Mouse (Mus musculus): ENCODE data around the gene Mns1. TPM values are rescaled to one million over a fixed set of nuclear protein-coding genes. Genes with fewer than 3 reads are reported as not detected.

The Mns1 gene
- total and polyA plus RNA-seq, 3 experiments: 0.14 to 0.42 (median 0.16) TPM

DNA sequence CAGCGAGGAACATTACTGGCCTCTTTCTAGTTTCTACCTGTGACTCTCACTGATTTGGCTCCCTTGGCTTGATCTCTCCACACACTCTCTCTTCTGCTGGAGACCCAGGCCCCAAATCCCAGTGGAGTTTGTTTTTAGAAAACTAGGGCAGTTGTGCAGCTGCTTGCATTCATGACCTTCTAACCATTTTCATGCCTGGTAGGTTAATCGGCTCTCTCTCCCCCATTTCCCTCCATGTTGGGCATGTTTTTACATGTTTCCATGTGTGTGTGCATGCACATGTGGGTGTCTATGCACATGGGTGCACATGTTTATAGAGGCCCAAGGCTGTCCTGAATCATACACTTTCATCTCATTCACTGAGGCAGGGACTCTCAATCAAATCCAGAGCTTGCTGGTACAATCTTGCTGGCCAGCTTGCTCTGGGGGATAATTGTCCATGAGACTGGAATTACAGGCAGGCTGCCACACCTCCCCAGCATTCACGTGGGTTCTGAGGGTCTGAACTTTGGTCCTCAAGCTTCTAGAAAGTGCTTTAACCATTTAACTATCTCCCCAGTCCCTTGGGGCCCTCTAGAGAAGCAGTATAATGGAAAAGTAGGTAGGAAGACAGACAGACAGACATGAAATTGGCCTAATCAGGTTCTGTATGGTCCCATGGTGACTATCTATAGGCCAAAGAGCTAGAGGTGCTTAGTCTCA, 56.3 kb downstream of the Mns1 start:
- WGBS: 87% methylated on average over 3 of the region's 3 CpGs
- TF ChIP-seq CTCF (IDR thresholded peaks at IDR 0.05) (no peak), POLR2A (IDR thresholded peaks at IDR 0.05; ENCODE audit: insufficient read depth, low read depth, low read length) (no peak), EP300 (IDR thresholded peaks at IDR 0.05; ENCODE audit: insufficient read depth, low read depth, low read length) (no peak)
- no peak for DNase-seq
- Histone ChIP-seq H3K4me3 (no peak overlapping the region), H3K27ac (no peak overlapping the region), H3K36me3 (ENCODE audit: control insufficient read depth, insufficient read depth, low read length) (no peaks in the 10 kb centered on the region), H3K27me3 (ENCODE audit: control insufficient read depth, insufficient read depth, low read length) (no peaks in the 10 kb centered on the region), H3K4me1 (ENCODE audit: control insufficient read depth, insufficient read depth, low read length) (no peaks in the 10 kb centered on the region), H3K79me2 (replicated peaks; ENCODE audit: control insufficient read depth, insufficient read depth, low read length) (no peaks in the 10 kb centered on the region), H3K9ac (ENCODE audit: low read depth, low read length) (no peak overlapping the region)
- intact Hi-C loops (cut with DNase I): no loop called here

DNA sequence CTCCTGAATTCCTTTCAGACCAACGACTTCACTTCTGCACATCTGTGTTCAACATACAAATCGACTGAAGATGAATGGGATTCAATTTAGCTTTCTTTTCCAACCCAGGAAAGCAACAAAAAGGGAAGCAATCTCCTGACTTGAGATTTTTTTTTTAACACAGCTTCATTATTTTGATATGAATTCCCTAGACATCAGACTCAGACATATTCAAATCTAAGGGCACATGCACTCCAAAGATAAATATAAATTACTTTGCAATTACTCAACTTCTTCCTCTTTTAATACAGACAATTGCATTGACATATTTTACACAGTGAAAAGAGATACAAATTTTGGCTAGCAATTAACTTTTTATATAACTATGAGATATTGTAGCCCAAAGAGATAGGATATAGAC, 58.9 kb downstream of the Mns1 start:
- no peak overlapping the region for H3K9ac ChIP-seq (ENCODE audit: low read depth, low read length)
- H3K27me3 ChIP-seq (ENCODE audit: control insufficient read depth, insufficient read depth, low read length): no peaks in the 10 kb centered on the region
- no peak for TF ChIP-seq EP300 (IDR thresholded peaks at IDR 0.05; ENCODE audit: insufficient read depth, low read depth, low read length)
- TF ChIP-seq CTCF (IDR thresholded peaks at IDR 0.05): no peak
- no peak for TF ChIP-seq POLR2A (IDR thresholded peaks at IDR 0.05; ENCODE audit: insufficient read depth, low read depth, low read length)
- H3K36me3 ChIP-seq (ENCODE audit: control insufficient read depth, insufficient read depth, low read length): no peaks in the 10 kb centered on the region
- no peaks in the 10 kb centered on the region for H3K4me1 ChIP-seq (ENCODE audit: control insufficient read depth, insufficient read depth, low read length)
- intact Hi-C loops (cut with DNase I): no loop called here
- H3K79me2 ChIP-seq (replicated peaks; ENCODE audit: control insufficient read depth, insufficient read depth, low read length): no peaks in the 10 kb centered on the region
- H3K27ac ChIP-seq: no peak overlapping the region
- 52% methylated on average over 2 of the region's 2 CpGs for WGBS
- no peak overlapping the region for H3K4me3 ChIP-seq
- DNase-seq: no peak

DNA sequence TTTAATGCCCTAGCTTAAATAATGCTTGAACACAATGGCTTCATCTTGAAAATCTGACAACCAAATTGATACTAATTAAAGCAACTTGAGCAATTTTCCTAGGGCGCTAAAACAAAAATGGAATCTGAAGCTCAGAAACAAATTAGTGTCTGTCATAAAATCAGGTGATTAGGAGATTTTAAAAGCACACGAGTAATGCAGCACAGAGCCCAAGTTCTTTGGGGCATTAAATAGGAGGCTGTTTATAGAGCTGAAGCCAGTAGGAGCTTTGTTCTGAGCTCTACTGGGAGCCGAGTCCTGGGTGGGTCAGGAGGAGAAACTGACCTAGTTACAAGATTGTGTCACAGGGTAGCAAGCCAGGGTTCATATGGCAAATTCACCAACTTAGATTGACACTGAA, 59.4 kb downstream of the Mns1 start:
- Histone ChIP-seq H3K4me3 (no peak overlapping the region), H3K27ac (no peak overlapping the region), H3K27me3 (ENCODE audit: control insufficient read depth, insufficient read depth, low read length) (no peaks in the 10 kb centered on the region), H3K9ac (ENCODE audit: low read depth, low read length) (no peak overlapping the region), H3K36me3 (ENCODE audit: control insufficient read depth, insufficient read depth, low read length) (no peaks in the 10 kb centered on the region), H3K4me1 (ENCODE audit: control insufficient read depth, insufficient read depth, low read length) (no peaks in the 10 kb centered on the region), H3K79me2 (replicated peaks; ENCODE audit: control insufficient read depth, insufficient read depth, low read length) (no peaks in the 10 kb centered on the region)
- no peak for TF ChIP-seq CTCF (IDR thresholded peaks at IDR 0.05)
- no peak for TF ChIP-seq EP300 (IDR thresholded peaks at IDR 0.05; ENCODE audit: insufficient read depth, low read depth, low read length)
- TF ChIP-seq POLR2A (IDR thresholded peaks at IDR 0.05; ENCODE audit: insufficient read depth, low read depth, low read length): no peak
- intact Hi-C loops (cut with DNase I): no loop called here
- WGBS: 74% methylated on average over 3 of the region's 3 CpGs
- no peak for DNase-seq

Small RNA genes lying within 50 kb of the gene (microRNA-seq; reads per million reads assigned to microRNA genes)
- 0 reads per million in 2 experiments for gene Gm28010

Other genes with a start within 250 kb of the Mns1 start
- gene Zfp280d, start 163.2 kb upstream of the Mns1 start, total RNA-seq (2021): 10 to 100 TPM; 16.6 to 22.5 TPM
- 5.5 and 10.0 TPM in 2 replicates for gene Zfp280d, start 163.2 kb upstream of the Mns1 start, polyA plus RNA-seq (2012; rRNA removed)
- gene Tex9, start 54.2 kb downstream of the Mns1 start, total RNA-seq (2021): 1 to 10 TPM; 1.3 to 1.9 TPM
- 1.2 and 2.1 TPM in 2 replicates for gene Tex9, start 54.2 kb downstream of the Mns1 start, polyA plus RNA-seq (2012; rRNA removed)
- 1 to 10 TPM; 6.7 to 8.1 TPM for gene Rfx7, start 94.2 kb downstream of the Mns1 start, total RNA-seq (2021)
- gene Rfx7, start 94.2 kb downstream of the Mns1 start, polyA plus RNA-seq (2012; rRNA removed): 2.9 and 4.8 TPM in 2 replicates
- 100 to 1,000 TPM; 317 to 357 TPM for gene Nedd4, start 224.3 kb downstream of the Mns1 start, total RNA-seq (2021)
- gene Nedd4, start 224.3 kb downstream of the Mns1 start, polyA plus RNA-seq (2012; rRNA removed): 129 and 289 TPM in 2 replicates

All from heart, adult 2 months (tissue).